ENCODE assay signal across 25 mouse cellular contexts in the genomic region with DNA sequence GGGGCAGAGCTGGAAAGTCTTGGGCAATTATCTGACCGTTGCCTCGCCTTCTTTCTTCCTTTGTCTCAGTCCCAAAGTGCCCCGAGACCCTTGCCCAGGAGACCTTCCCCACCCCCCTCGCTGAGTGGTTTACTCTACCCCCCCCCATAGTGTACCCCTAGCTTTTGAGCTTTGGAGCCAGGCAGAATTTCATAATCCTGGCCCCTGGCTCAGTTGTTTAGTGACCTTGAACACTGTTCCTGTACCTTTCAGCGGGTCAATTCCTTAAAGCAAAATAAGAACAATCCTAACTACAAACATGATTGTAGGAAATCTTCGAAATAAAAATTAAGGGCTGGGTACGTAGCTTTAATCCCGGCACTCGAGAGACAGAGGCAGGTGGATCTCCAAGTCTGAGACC. TPM values are rescaled to one million over a fixed set of nuclear protein-coding genes. Genes with fewer than 3 reads are reported as not detected.
A peak's percentile ranks its signal among the peaks of the same experiment; 100 is the strongest.
DNase-seq lines count a peak whose midpoint lies in the region; ATAC-seq and TF ChIP-seq lines count a peak whose summit lies in the region.
"Had no signal": no experiment of that assay in that cellular context is flagged by ENCODE, and none has a peak within 500 bp of the region (broad histone marks: within the 10 kb centered on the region; RNA-seq: fewer than 3 reads in every experiment).

No protein-coding gene starts in this region.

- peak overlapping the region; percentile 60 for H3K4me3 ChIP-seq in gastrocnemius, adult 2 months
- no peak overlapping the region for H3K4me3 ChIP-seq in midbrain, embryonic 10.5 days
- no peak overlapping the region for H3K4me3 ChIP-seq in midbrain, postnatal 0 days (ENCODE audit: low read depth, low read length)
- H3K4me3 ChIP-seq in liver, embryonic 14.5 days (ENCODE audit: insufficient read depth in 1 of 2, low read depth in 2 of 2, low read length in 2 of 2), result no peak overlapping the region
- H3K4me3 ChIP-seq: erythroblast, embryonic 14.5 days; heart, adult 2 months; megakaryocyte, embryonic 14.5 days; neural tube, embryonic 13.5 days had no signal

- no peak for TF ChIP-seq CTCF in gastrocnemius, adult 2 months (IDR thresholded peaks at IDR 0.05)
- no peak for TF ChIP-seq CTCF in midbrain, postnatal 0 days (IDR thresholded peaks at IDR 0.05)
- no peak for TF ChIP-seq CTCF in liver, embryonic 14.5 days (IDR thresholded peaks at IDR 0.05; ENCODE audit: low read depth)

- DNase-seq in gastrocnemius, adult 2 months, result no peak
- no peak for DNase-seq in gastrocnemius, adult 18-20 months (ENCODE audit: low spot score)
- DNase-seq in midbrain, embryonic 10.5 days (ENCODE audit: low spot score), result no peak
- no peak for DNase-seq in midbrain, postnatal 0 days (ENCODE audit: low spot score)
- DNase-seq in liver, embryonic 14.5 days (ENCODE audit: low read depth in 3 of 3, low spot score in 3 of 3), result no peak
- DNase-seq in thymus, postnatal 36 days, result no peak
- no peak for DNase-seq in ovary, postnatal 10 days (ENCODE audit: low spot score)
- DNase-seq: B cell, adult 2 months; cerebellum, adult 9-10 months; layer of hippocampus, adult 9-11 months; right cerebral cortex, postnatal 4 days; thymus, postnatal 4 days had no signal

- intact Hi-C loops in gastrocnemius, adult 2 months (cut with DNase I), result loop anchor here (5.0 kb wide), 1 partner anchor 46 kb away; no protein-coding TSS in a partner anchor

- 61% methylated on average over 9 of the region's 9 CpGs for WGBS in midbrain, embryonic 10.5 days
- 57% methylated on average over 9 of the region's 9 CpGs for WGBS in midbrain, postnatal 0 days
- WGBS in liver, embryonic 14.5 days (ENCODE audit: insufficient replicate concordance), result 51% methylated on average over 9 of the region's 9 CpGs

- no peaks in the 10 kb centered on the region for H3K27me3 ChIP-seq in midbrain, embryonic 10.5 days (ENCODE audit: low read depth, poor library complexity, severe bottlenecking)
- no peaks in the 10 kb centered on the region for H3K27me3 ChIP-seq in midbrain, postnatal 0 days (ENCODE audit: insufficient read depth, low read length)
- H3K27me3 ChIP-seq in liver, embryonic 14.5 days (ENCODE audit: control insufficient read depth, insufficient read depth, low read length), result no peaks in the 10 kb centered on the region
- H3K27me3 ChIP-seq: neural tube, embryonic 13.5 days had no signal

- H3K9ac ChIP-seq in midbrain, postnatal 0 days (replicated peaks; ENCODE audit: low read length, poor library complexity, severe bottlenecking), result no peak overlapping the region
- no peak overlapping the region for H3K9ac ChIP-seq in liver, embryonic 14.5 days (replicated peaks)
- H3K9ac ChIP-seq: neural tube, embryonic 13.5 days had no signal

- no peaks in the 10 kb centered on the region for H3K36me3 ChIP-seq in midbrain, embryonic 10.5 days
- no peaks in the 10 kb centered on the region for H3K36me3 ChIP-seq in midbrain, postnatal 0 days (ENCODE audit: insufficient read depth, low read length)
- no peaks in the 10 kb centered on the region for H3K36me3 ChIP-seq in liver, embryonic 14.5 days (replicated peaks; ENCODE audit: control insufficient read depth, insufficient read depth, low read depth)
- H3K36me3 ChIP-seq: neural tube, embryonic 13.5 days had no signal

- peak overlapping the region; percentile 91 for H3K27ac ChIP-seq in gastrocnemius, adult 2 months
- H3K27ac ChIP-seq in midbrain, embryonic 10.5 days (replicated peaks), result 0 out of 2 replicates have a peak overlapping the region, but pooled peaks have one; percentile 19
- no peak overlapping the region for H3K27ac ChIP-seq in midbrain, postnatal 0 days (ENCODE audit: low read depth, low read length)
- H3K27ac ChIP-seq in liver, embryonic 14.5 days, result no peak overlapping the region
- H3K27ac ChIP-seq: heart, adult 2 months; neural tube, embryonic 13.5 days had no signal

- ATAC-seq in midbrain, postnatal 0 days (ENCODE audit: low FRiP score), result no peak
- ATAC-seq in liver, embryonic 14.5 days (ENCODE audit: insufficient read depth), result no peak
- ATAC-seq: forebrain, embryonic 16.5 days; inflammation-experienced regulatory T-cells, adult 6 months; midbrain, embryonic 16.5 days had no signal

- H3K9me3 ChIP-seq in midbrain, embryonic 10.5 days (replicated peaks), result no peaks in the 10 kb centered on the region; the same call in 1 of the 2 replicates
- no peaks in the 10 kb centered on the region for H3K9me3 ChIP-seq in midbrain, postnatal 0 days (ENCODE audit: low read length)
- no peaks in the 10 kb centered on the region for H3K9me3 ChIP-seq in liver, embryonic 14.5 days (ENCODE audit: control insufficient read depth, low read length)

- peaks cover 13% of the 10 kb centered on the region for H3K4me1 ChIP-seq in midbrain, embryonic 10.5 days
- H3K4me1 ChIP-seq in midbrain, postnatal 0 days (ENCODE audit: insufficient read depth, low read length), result no peaks in the 10 kb centered on the region
- peaks cover 0 to 6% of the 10 kb centered on the region in 2 experiments; a peak in 1 of 4 replicates for H3K4me1 ChIP-seq in liver, embryonic 14.5 days (replicated peaks; ENCODE audit: control insufficient read depth in 2 of 2, insufficient read depth in 2 of 2, low read length in 1 of 2)

- H3K4me2 ChIP-seq in midbrain, postnatal 0 days (ENCODE audit: low read depth, low read length, poor library complexity, severe bottlenecking), result no peak overlapping the region
- H3K4me2 ChIP-seq in liver, embryonic 14.5 days (ENCODE audit: low read depth), result peak overlapping the region; percentile 8; the same call in 1 of the 2 replicates
- H3K4me2 ChIP-seq: neural tube, embryonic 13.5 days had no signal

- TF ChIP-seq EP300 in liver, embryonic 14.5 days (IDR thresholded peaks at IDR 0.05; ENCODE audit: low read depth), result no peak

RNA-seq across cellular contexts. Expression of gene Rnase13, which starts 19.0 kb away (rescaled TPM):
- not detected for total RNA-seq in gastrocnemius, adult 2 months (2021)
- not detected for total RNA-seq in gastrocnemius, adult 18-20 months (2021)
- not detected in 2 replicates for polyA plus RNA-seq in midbrain, embryonic 10.5 days (2016; fragmentation: Nextera tagmentation; extraction: Ambion mirVana)
- not detected in 2 replicates for total RNA-seq in midbrain, postnatal 0 days (2014; rRNA removed)
- polyA plus RNA-seq in midbrain, postnatal 0 days (2015; fragmentation: Nextera tagmentation; extraction: Ambion mirVana), result 0.11 TPM in 1 of 2 replicates, not detected in the other
- not detected in 2 replicates for polyA plus RNA-seq in liver, embryonic 14.5 days (2012; rRNA removed)
- not detected in 2 replicates for polyA plus RNA-seq in liver, embryonic 14.5 days (2014; fragmentation: Nextera tagmentation; extraction: Ambion mirVana)
- total RNA-seq: adrenal gland, postnatal 4 days; gastrocnemius, postnatal 10 days; heart, adult 2 months; left cerebral cortex, postnatal 10 days had no signal
- polyA plus RNA-seq: erythroblast, embryonic 14.5 days; forebrain, embryonic 16.5 days; heart, adult 2 months; heart, embryonic 16.5 days; hindbrain, embryonic 11.5 days; inflammation-experienced regulatory T-cells, adult 6 months; limb, embryonic 14.5 days; midbrain, embryonic 16.5 days; neural tube, embryonic 13.5 days had no signal

RNA-seq across cellular contexts. Expression of gene Tppp2, which starts 23.4 kb away (rescaled TPM):
- total RNA-seq in gastrocnemius, adult 2 months (2021), result 1 to 10 TPM; 1.8 TPM
- total RNA-seq in gastrocnemius, adult 18-20 months (2021), result 1 to 10 TPM; 2.2 to 2.7 TPM
- polyA plus RNA-seq in midbrain, embryonic 10.5 days (2016; fragmentation: Nextera tagmentation; extraction: Ambion mirVana), result not detected in 2 replicates
- not detected in 2 replicates for total RNA-seq in midbrain, postnatal 0 days (2014; rRNA removed)
- not detected in 2 replicates for polyA plus RNA-seq in midbrain, postnatal 0 days (2015; fragmentation: Nextera tagmentation; extraction: Ambion mirVana)
- not detected in 2 replicates for polyA plus RNA-seq in liver, embryonic 14.5 days (2012; rRNA removed)
- not detected in 2 replicates for polyA plus RNA-seq in liver, embryonic 14.5 days (2014; fragmentation: Nextera tagmentation; extraction: Ambion mirVana)
- total RNA-seq: adrenal gland, postnatal 4 days; gastrocnemius, postnatal 10 days; heart, adult 2 months; left cerebral cortex, postnatal 10 days had no signal
- polyA plus RNA-seq: erythroblast, embryonic 14.5 days; forebrain, embryonic 16.5 days; heart, embryonic 16.5 days; hindbrain, embryonic 11.5 days; inflammation-experienced regulatory T-cells, adult 6 months; limb, embryonic 14.5 days; midbrain, embryonic 16.5 days; neural tube, embryonic 13.5 days had no signal

RNA-seq across cellular contexts. Expression of gene Ndrg2, which starts 27.6 kb away (rescaled TPM):
- total RNA-seq in gastrocnemius, adult 2 months (2021), result 1,000 to 10,000 TPM; 1,660 to 1,958 TPM
- 1,000 to 10,000 TPM; 1,941 to 1,973 TPM for total RNA-seq in gastrocnemius, adult 18-20 months (2021)
- polyA plus RNA-seq in midbrain, embryonic 10.5 days (2016; fragmentation: Nextera tagmentation; extraction: Ambion mirVana), result 8.4 and 11.1 TPM in 2 replicates
- total RNA-seq in midbrain, postnatal 0 days (2014; rRNA removed), result 403 and 449 TPM in 2 replicates
- 356 and 413 TPM in 2 replicates for polyA plus RNA-seq in midbrain, postnatal 0 days (2015; fragmentation: Nextera tagmentation; extraction: Ambion mirVana)
- polyA plus RNA-seq in liver, embryonic 14.5 days (2012; rRNA removed), result 11.6 and 11.7 TPM in 2 replicates
- polyA plus RNA-seq in liver, embryonic 14.5 days (2014; fragmentation: Nextera tagmentation; extraction: Ambion mirVana), result 13.5 and 14.7 TPM in 2 replicates

RNA-seq across cellular contexts. Expression of gene Arhgef40, which starts 42.9 kb away (rescaled TPM):
- total RNA-seq in gastrocnemius, adult 2 months (2021), result 10 to 100 TPM in 1 of 2 experiments, 1 to 10 TPM in 1; 9.6 to 14.1 TPM
- 10 to 100 TPM in 1 of 2 experiments, 1 to 10 TPM in 1; 7.8 to 13.7 TPM for total RNA-seq in gastrocnemius, adult 18-20 months (2021)
- polyA plus RNA-seq in midbrain, embryonic 10.5 days (2016; fragmentation: Nextera tagmentation; extraction: Ambion mirVana), result 85.4 and 99.8 TPM in 2 replicates
- 93.8 and 108 TPM in 2 replicates for total RNA-seq in midbrain, postnatal 0 days (2014; rRNA removed)
- 58.0 and 66.1 TPM in 2 replicates for polyA plus RNA-seq in midbrain, postnatal 0 days (2015; fragmentation: Nextera tagmentation; extraction: Ambion mirVana)
- 14.1 and 15.3 TPM in 2 replicates for polyA plus RNA-seq in liver, embryonic 14.5 days (2012; rRNA removed)
- 9.4 and 16.5 TPM in 2 replicates for polyA plus RNA-seq in liver, embryonic 14.5 days (2014; fragmentation: Nextera tagmentation; extraction: Ambion mirVana)

RNA-seq across cellular contexts. Expression of gene Slc39a2, which starts 48.9 kb away (rescaled TPM):
- total RNA-seq in gastrocnemius, adult 2 months (2021), result 1 to 10 TPM in 1 of 2 experiments, under 1 TPM in 1; 0.69 to 1.1 TPM
- total RNA-seq in gastrocnemius, adult 18-20 months (2021), result under 1 TPM; 0.33 to 0.57 TPM
- 0.58 and 0.65 TPM in 2 replicates for polyA plus RNA-seq in midbrain, embryonic 10.5 days (2016; fragmentation: Nextera tagmentation; extraction: Ambion mirVana)
- 2.7 and 3.2 TPM in 2 replicates for total RNA-seq in midbrain, postnatal 0 days (2014; rRNA removed)
- 0.70 and 0.84 TPM in 2 replicates for polyA plus RNA-seq in midbrain, postnatal 0 days (2015; fragmentation: Nextera tagmentation; extraction: Ambion mirVana)
- 0.15 and 0.23 TPM in 2 replicates for polyA plus RNA-seq in liver, embryonic 14.5 days (2012; rRNA removed)
- polyA plus RNA-seq in liver, embryonic 14.5 days (2014; fragmentation: Nextera tagmentation; extraction: Ambion mirVana), result 0.05 TPM in 1 of 2 replicates, not detected in the other
- polyA plus RNA-seq: erythroblast, embryonic 14.5 days had no signal

Comparison
In these comparisons a context has a peak if more than half of its experiments do, and no peak if none do; other contexts are left out.
1. H3K27ac ChIP-seq: peak in gastrocnemius, adult 2 months (single experiment) and midbrain, embryonic 10.5 days (single experiment); none in midbrain, postnatal 0 days (single experiment) and liver, embryonic 14.5 days (single experiment).